Mouse (Mus musculus): ENCODE data around the gene Psmd5. TPM values are rescaled to one million over a fixed set of nuclear protein-coding genes. Genes with fewer than 3 reads are reported as not detected.
"Not testable (repeated sequence)": the region's sequence is repeated elsewhere in the genome, so short reads cannot be mapped to it uniquely, and the experiment has no call there.

Psmd5 gene
- polyA plus RNA-seq, 1 experiment from 2014 or later: 118 TPM

DNA sequence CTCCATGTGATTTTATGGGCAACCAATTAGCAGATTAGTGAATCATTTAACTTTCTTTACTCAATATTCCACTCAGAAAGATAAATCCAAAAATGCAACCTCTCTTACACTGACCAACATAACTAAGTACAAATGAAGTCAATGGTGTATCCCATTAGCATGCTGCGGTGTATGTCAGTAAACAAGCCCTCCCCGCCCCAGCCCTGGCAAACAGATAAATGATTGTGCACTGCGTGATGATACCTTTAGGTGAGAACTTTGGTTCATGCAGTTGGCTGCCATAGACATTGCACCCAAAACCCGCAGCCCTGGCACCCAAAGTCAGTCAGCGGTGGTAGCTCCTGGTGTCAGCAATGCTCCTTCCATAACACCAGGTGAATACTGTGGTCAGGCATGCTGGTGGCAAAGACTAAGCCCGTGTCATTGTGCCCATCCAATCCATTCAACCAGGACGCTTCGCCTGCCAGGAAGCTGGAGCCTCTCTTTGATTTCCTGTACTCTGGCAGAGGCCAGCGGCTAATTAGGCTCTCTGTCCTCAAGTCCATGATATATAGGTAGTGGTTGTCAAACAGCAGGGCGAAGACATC lies 69.3 kb downstream of the Psmd5 start:
- H3K36me3 ChIP-seq (ENCODE audit: control insufficient read depth, insufficient read depth, low read length): no peaks in the 10 kb centered on the region
- no peak overlapping the region for H3K4me2 ChIP-seq (replicated peaks; ENCODE audit: low read depth, low read length)
- no peaks in the 10 kb centered on the region for H3K4me1 ChIP-seq (replicated peaks; ENCODE audit: control insufficient read depth, insufficient read depth, low read length)
- no peak overlapping the region for H3K27ac ChIP-seq (ENCODE audit: low read depth, low read length)
- 94% methylated on average over 10 of the region's 10 CpGs for WGBS
- no peaks in the 10 kb centered on the region for H3K9me3 ChIP-seq (ENCODE audit: control insufficient read depth, low read length)
- no peak overlapping the region for H3K9ac ChIP-seq (ENCODE audit: low read depth, low read length)
- DNase-seq (ENCODE audit: low spot score) (no peak), ATAC-seq (ENCODE audit: low FRiP score) (no peak)
- H3K27me3 ChIP-seq (ENCODE audit: control insufficient read depth, insufficient read depth, low read length): no peaks in the 10 kb centered on the region
- H3K4me3 ChIP-seq (ENCODE audit: low read depth, low read length): no peak overlapping the region

GRCm38 (mm10) chr2:34804815-34805214 lies 70.0 kb downstream of the Psmd5 start:
- ATAC-seq (ENCODE audit: low FRiP score) (no peak), DNase-seq (ENCODE audit: low spot score) (no peak)
- 97% methylated on average over 1 of the region's 1 CpGs for WGBS
- no peak overlapping the region for H3K27ac ChIP-seq (ENCODE audit: low read depth, low read length)
- no peak overlapping the region for H3K4me3 ChIP-seq (ENCODE audit: low read depth, low read length)
- H3K4me1 ChIP-seq (replicated peaks; ENCODE audit: control insufficient read depth, insufficient read depth, low read length): no peaks in the 10 kb centered on the region
- no peaks in the 10 kb centered on the region for H3K9me3 ChIP-seq (ENCODE audit: control insufficient read depth, low read length)
- H3K27me3 ChIP-seq (ENCODE audit: control insufficient read depth, insufficient read depth, low read length): no peaks in the 10 kb centered on the region
- no peak overlapping the region for H3K4me2 ChIP-seq (replicated peaks; ENCODE audit: low read depth, low read length)
- H3K36me3 ChIP-seq (ENCODE audit: control insufficient read depth, insufficient read depth, low read length): no peaks in the 10 kb centered on the region
- no peak overlapping the region for H3K9ac ChIP-seq (ENCODE audit: low read depth, low read length)

- Histone ChIP-seq H3K4me2 (replicated peaks; ENCODE audit: low read depth, low read length) (no peak overlapping the region), H3K27me3 (ENCODE audit: control insufficient read depth, insufficient read depth, low read length) (no peaks in the 10 kb centered on the region), H3K4me3 (ENCODE audit: low read depth, low read length) (no peak overlapping the region), H3K27ac (ENCODE audit: low read depth, low read length) (no peak overlapping the region), H3K9ac (ENCODE audit: low read depth, low read length) (no peak overlapping the region), H3K4me1 (replicated peaks; ENCODE audit: control insufficient read depth, insufficient read depth, low read length) (no peaks in the 10 kb centered on the region), H3K9me3 (ENCODE audit: control insufficient read depth, low read length) (no peaks in the 10 kb centered on the region), H3K36me3 (ENCODE audit: control insufficient read depth, insufficient read depth, low read length) (no peaks in the 10 kb centered on the region)
- WGBS: 90% methylated on average over 2 of the region's 2 CpGs
- DNase-seq (ENCODE audit: low spot score): no peak
- ATAC-seq (ENCODE audit: low FRiP score): no peak
These were observed 70.6 kb downstream of the Psmd5 start for GRCm38 (mm10) chr2:34804172-34804571.

GRCm38 (mm10) chr2:34803746-34804145 lies 71.0 kb downstream of the Psmd5 start:
- H3K4me1 ChIP-seq (replicated peaks; ENCODE audit: control insufficient read depth, insufficient read depth, low read length): no peaks in the 10 kb centered on the region
- no peak overlapping the region for H3K27ac ChIP-seq (ENCODE audit: low read depth, low read length)
- peak overlapping the region; percentile 23; the same call in 1 of the 2 replicates for H3K4me2 ChIP-seq (replicated peaks; ENCODE audit: low read depth, low read length)
- ATAC-seq (ENCODE audit: low FRiP score): no peak
- H3K27me3 ChIP-seq (ENCODE audit: control insufficient read depth, insufficient read depth, low read length): no peaks in the 10 kb centered on the region
- no peak for DNase-seq (ENCODE audit: low spot score)
- H3K36me3 ChIP-seq (ENCODE audit: control insufficient read depth, insufficient read depth, low read length): no peaks in the 10 kb centered on the region
- H3K9me3 ChIP-seq (ENCODE audit: control insufficient read depth, low read length): no peaks in the 10 kb centered on the region
- no peak overlapping the region for H3K9ac ChIP-seq (ENCODE audit: low read depth, low read length)
- 77% methylated on average over 3 of the region's 3 CpGs for WGBS
- H3K4me3 ChIP-seq (ENCODE audit: low read depth, low read length): no peak overlapping the region

DNA sequence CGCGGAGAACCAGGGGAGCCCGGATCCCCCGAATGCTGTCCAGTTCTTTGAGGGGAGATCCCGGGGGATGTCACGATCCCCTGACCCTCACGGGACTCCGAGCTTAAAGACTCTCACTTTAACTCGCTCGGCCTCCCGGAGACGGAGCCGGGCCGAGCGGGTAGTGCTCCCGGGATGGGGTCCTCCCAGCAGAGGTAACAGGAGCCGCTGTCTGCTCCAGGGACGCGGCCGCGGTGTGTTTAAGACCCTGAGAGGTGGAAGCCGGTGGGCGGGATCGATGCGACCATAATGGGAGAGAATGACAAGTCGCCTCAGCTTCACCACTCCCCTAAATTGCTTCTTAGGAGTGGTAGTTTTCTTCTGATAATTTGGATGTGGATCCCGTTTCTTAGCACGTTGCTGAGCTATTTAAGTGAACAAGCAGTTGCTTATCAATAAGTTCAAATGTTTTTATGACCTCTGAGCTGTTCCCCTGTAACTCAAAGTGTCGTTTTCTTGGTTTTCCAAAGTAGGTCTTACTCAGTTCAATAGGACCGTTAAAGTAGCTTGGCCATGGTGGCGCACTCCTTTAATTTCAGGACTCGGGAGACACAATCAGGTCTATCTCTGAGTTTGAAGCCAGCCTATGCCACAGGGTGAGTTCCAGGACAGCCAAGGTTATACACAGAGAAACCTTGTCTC lies 72.1 kb downstream of the Psmd5 start:
- DNase-seq (ENCODE audit: low spot score) (peak; percentile 34), ATAC-seq (ENCODE audit: low FRiP score) (peak; percentile 73)
- not testable (repeated sequence) for H3K27me3 ChIP-seq (ENCODE audit: control insufficient read depth, insufficient read depth, low read length); H3K36me3 ChIP-seq (ENCODE audit: control insufficient read depth, insufficient read depth, low read length); H3K4me1 ChIP-seq (replicated peaks; ENCODE audit: control insufficient read depth, insufficient read depth, low read length); H3K9me3 ChIP-seq (ENCODE audit: control insufficient read depth, low read length)
- under 1% methylated on average over 17 of the region's 32 CpGs for WGBS
- Histone ChIP-seq H3K9ac (ENCODE audit: low read depth, low read length) (peak overlapping the region; percentile 79), H3K4me2 (replicated peaks; ENCODE audit: low read depth, low read length) (peak overlapping the region; percentile 72), H3K4me3 (ENCODE audit: low read depth, low read length) (peak overlapping the region; percentile 65), H3K27ac (ENCODE audit: low read depth, low read length) (peak overlapping the region; percentile 77)

DNA sequence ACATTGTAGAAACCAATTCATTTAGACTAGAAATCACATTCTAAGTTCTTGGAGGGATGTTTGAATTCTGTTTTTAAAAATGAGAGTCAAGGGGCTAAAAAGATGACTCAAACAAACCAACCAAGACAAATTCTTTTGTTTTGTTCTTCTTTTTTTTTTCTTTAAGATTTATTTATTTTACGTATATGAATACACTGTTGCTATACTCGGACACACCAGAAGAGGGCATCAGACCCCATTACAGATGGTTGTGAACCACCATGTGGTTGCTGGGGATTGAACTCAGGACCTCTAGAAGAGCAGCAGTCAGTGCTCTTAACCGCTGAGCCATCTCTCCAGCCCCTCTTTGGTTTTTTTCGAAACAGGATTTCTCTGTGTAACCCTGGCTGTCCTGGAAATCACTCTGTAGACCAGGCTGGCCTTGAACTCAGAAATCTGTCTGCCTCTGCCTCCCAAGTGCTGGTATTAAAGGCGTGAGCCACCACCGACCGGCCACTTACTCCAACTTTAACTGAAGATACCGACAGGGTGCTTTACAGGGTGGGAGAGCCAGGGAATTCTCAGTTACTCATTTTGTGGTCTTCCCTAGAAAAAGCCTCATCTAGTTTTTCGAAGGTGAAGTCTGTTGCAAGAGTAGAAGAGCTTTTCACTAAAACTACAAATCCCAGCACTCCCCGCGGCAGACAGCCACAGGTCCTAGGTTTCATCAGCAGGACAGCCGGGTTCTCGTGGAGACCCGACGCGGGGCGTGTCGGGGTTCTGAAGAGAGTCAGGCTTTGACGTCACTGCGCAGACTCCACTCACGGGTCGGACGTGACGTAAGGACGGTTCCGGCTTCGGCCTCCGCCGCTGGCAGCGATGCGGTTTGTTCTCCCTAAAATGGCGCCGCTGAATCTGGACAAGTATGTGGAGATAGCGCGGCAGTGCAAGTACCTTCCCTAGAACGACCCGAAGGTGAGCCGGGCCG lies 73.0 kb downstream of the Psmd5 start:
- no peak overlapping the region for H3K4me2 ChIP-seq (replicated peaks; ENCODE audit: low read depth, low read length)

DNA sequence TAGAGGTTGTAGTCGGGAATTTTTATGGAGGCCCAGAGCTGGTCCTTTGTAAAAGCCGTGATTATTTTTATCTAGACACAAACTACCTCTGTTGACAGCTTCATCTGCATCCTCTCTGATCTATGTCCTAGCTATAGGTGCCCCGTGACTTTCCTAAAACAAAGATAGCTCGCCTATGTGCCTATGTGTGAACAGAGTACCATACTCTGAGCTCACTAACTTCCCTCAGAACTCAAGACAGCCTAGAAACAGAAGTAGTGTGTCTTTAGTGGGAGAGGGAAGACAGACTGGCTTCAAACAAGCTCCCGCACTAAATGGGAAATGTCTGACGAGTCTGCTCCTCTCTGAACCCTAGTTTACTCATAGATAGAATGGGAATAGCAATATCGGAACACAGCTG lies 74.4 kb downstream of the Psmd5 start:
- Histone ChIP-seq H3K4me2 (replicated peaks; ENCODE audit: low read depth, low read length) (no peak overlapping the region), H3K27ac (ENCODE audit: low read depth, low read length) (no peak overlapping the region), H3K4me1 (replicated peaks; ENCODE audit: control insufficient read depth, insufficient read depth, low read length) (no peaks in the 10 kb centered on the region), H3K4me3 (ENCODE audit: low read depth, low read length) (no peak overlapping the region; the same call in 1 of the 2 replicates), H3K9ac (ENCODE audit: low read depth, low read length) (no peak overlapping the region), H3K27me3 (ENCODE audit: control insufficient read depth, insufficient read depth, low read length) (no peaks in the 10 kb centered on the region), H3K36me3 (ENCODE audit: control insufficient read depth, insufficient read depth, low read length) (no peaks in the 10 kb centered on the region), H3K9me3 (ENCODE audit: control insufficient read depth, low read length) (no peaks in the 10 kb centered on the region)
- no peak for DNase-seq (ENCODE audit: low spot score)
- WGBS: 82% methylated on average over 7 of the region's 7 CpGs
- no peak for ATAC-seq (ENCODE audit: low FRiP score)

More for the DNA sequence above, 73.0 kb downstream of the Psmd5 start:
- H3K9ac ChIP-seq (ENCODE audit: low read depth, low read length): peak overlapping the region; percentile 79
- no peaks in the 10 kb centered on the region for H3K9me3 ChIP-seq (ENCODE audit: control insufficient read depth, low read length)
- H3K4me3 ChIP-seq (ENCODE audit: low read depth, low read length): peak overlapping the region; percentile 65
- H3K27ac ChIP-seq (ENCODE audit: low read depth, low read length): peak overlapping the region; percentile 77
- ATAC-seq (ENCODE audit: low FRiP score): peak; percentile 96
- H3K36me3 ChIP-seq (ENCODE audit: control insufficient read depth, insufficient read depth, low read length): no peaks in the 10 kb centered on the region
- DNase-seq (ENCODE audit: low spot score): peak; percentile 99
- no peaks in the 10 kb centered on the region for H3K27me3 ChIP-seq (ENCODE audit: control insufficient read depth, insufficient read depth, low read length)
- 4% methylated on average over 39 of the region's 39 CpGs for WGBS
- no peaks in the 10 kb centered on the region for H3K4me1 ChIP-seq (replicated peaks; ENCODE audit: control insufficient read depth, insufficient read depth, low read length)

Data from hindbrain, embryonic 11.5 days (tissue).